10 mouse cellular contexts compared by ENCODE assay signal in genomic region chr4:137375314-137376278, GRCm38 (mm10). TPM values are rescaled to one million over a fixed set of nuclear protein-coding genes. Genes with fewer than 3 reads are reported as not detected.
DNase-seq lines count a peak whose midpoint lies in the region; ATAC-seq lines count a peak whose summit lies in the region.
"Had no signal": no experiment of that assay in that cellular context is flagged by ENCODE, and none has a peak within 500 bp of the region (broad histone marks: within the 10 kb centered on the region; RNA-seq: fewer than 3 reads in every experiment).

No protein-coding gene starts in this region.

- DNase-seq in forebrain, embryonic 11.5 days (ENCODE audit: low spot score), result no peak
- DNase-seq in lung, postnatal 14 days, result no peak
- peak; percentile 70 for DNase-seq in embryonic facial prominence, embryonic 10.5 days (ENCODE audit: low spot score)
- no peak for DNase-seq in layer of hippocampus, adult 11-12 months (ENCODE audit: low spot score)
- no peak for DNase-seq in left cerebral cortex, postnatal 10 days (ENCODE audit: extremely low spot score in 1 of 2, low spot score in 2 of 2)
- DNase-seq: kidney, postnatal 10 days; midbrain, embryonic 14.5 days had no signal

- H3K4me2 ChIP-seq in forebrain, embryonic 15.5 days (replicated peaks), result no peak overlapping the region
- H3K4me2 ChIP-seq in forebrain, embryonic 11.5 days (ENCODE audit: low read depth, low read length, severe bottlenecking), result no peak overlapping the region
- H3K4me2 ChIP-seq in lung, embryonic 16.5 days (ENCODE audit: low read depth, low read length), result no peak overlapping the region

- H3K79me2 ChIP-seq in macrophage (ENCODE audit: inconsistent target), result peaks cover 30% of the 10 kb centered on the region; the same call in 1 of the 2 replicates

- peaks cover under 1% of the 10 kb centered on the region for H3K4me1 ChIP-seq in forebrain, embryonic 15.5 days
- no peaks in the 10 kb centered on the region for H3K4me1 ChIP-seq in forebrain, embryonic 11.5 days (replicated peaks; ENCODE audit: control insufficient read depth, insufficient read depth, low read length)
- peaks cover 3% of the 10 kb centered on the region; the same call in 1 of the 2 replicates for H3K4me1 ChIP-seq in lung, embryonic 16.5 days (replicated peaks; ENCODE audit: control insufficient read depth, insufficient read depth, low read length)
- peaks cover 30% of the 10 kb centered on the region for H3K4me1 ChIP-seq in embryonic facial prominence, embryonic 10.5 days

- H3K27ac ChIP-seq in forebrain, embryonic 15.5 days (replicated peaks), result 0 out of 2 replicates have a peak overlapping the region, but pooled peaks have one; percentile 5
- H3K27ac ChIP-seq in forebrain, embryonic 11.5 days (ENCODE audit: low read depth, low read length), result no peak overlapping the region
- H3K27ac ChIP-seq in lung, embryonic 16.5 days (ENCODE audit: low read length), result peak overlapping the region; percentile 30; the same call in 1 of the 2 replicates
- peak overlapping the region; percentile 81 for H3K27ac ChIP-seq in embryonic facial prominence, embryonic 10.5 days (replicated peaks)
- peak overlapping the region; percentile 58 for H3K27ac ChIP-seq in macrophage

- H3K9me3 ChIP-seq in forebrain, embryonic 15.5 days, result no peaks in the 10 kb centered on the region
- H3K9me3 ChIP-seq in forebrain, embryonic 11.5 days (ENCODE audit: control insufficient read depth, low read length), result no peaks in the 10 kb centered on the region
- no peaks in the 10 kb centered on the region for H3K9me3 ChIP-seq in lung, embryonic 16.5 days (ENCODE audit: control insufficient read depth, low read length)
- H3K9me3 ChIP-seq in embryonic facial prominence, embryonic 10.5 days, result no peaks in the 10 kb centered on the region

- intact Hi-C loops in left cerebral cortex, postnatal 10 days (cut with DNase I), result no loop called here

- H3K9ac ChIP-seq in forebrain, embryonic 15.5 days (replicated peaks), result no peak overlapping the region
- no peak overlapping the region for H3K9ac ChIP-seq in forebrain, embryonic 11.5 days (ENCODE audit: low read length)
- H3K9ac ChIP-seq in lung, embryonic 16.5 days (ENCODE audit: low read length), result no peak overlapping the region

- 61% methylated on average over 19 of the region's 19 CpGs for WGBS in forebrain, embryonic 15.5 days
- 55% methylated on average over 19 of the region's 19 CpGs for WGBS in forebrain, embryonic 11.5 days
- 38% methylated on average over 19 of the region's 19 CpGs for WGBS in lung, embryonic 16.5 days
- 36% methylated on average over 19 of the region's 19 CpGs for WGBS in embryonic facial prominence, embryonic 10.5 days
- 52% methylated on average over 19 of the region's 19 CpGs for WGBS in macrophage (ENCODE audit: missing documents)

- no peaks in the 10 kb centered on the region for H3K27me3 ChIP-seq in forebrain, embryonic 15.5 days
- no peaks in the 10 kb centered on the region for H3K27me3 ChIP-seq in forebrain, embryonic 11.5 days (ENCODE audit: control insufficient read depth, insufficient read depth, low read length)
- no peaks in the 10 kb centered on the region for H3K27me3 ChIP-seq in lung, embryonic 16.5 days (ENCODE audit: control insufficient read depth, insufficient read depth, low read depth, low read length)
- no peaks in the 10 kb centered on the region for H3K27me3 ChIP-seq in embryonic facial prominence, embryonic 10.5 days (replicated peaks; ENCODE audit: low read depth, poor library complexity, severe bottlenecking)

- H3K36me3 ChIP-seq in forebrain, embryonic 15.5 days, result no peaks in the 10 kb centered on the region
- no peaks in the 10 kb centered on the region for H3K36me3 ChIP-seq in forebrain, embryonic 11.5 days (ENCODE audit: control insufficient read depth, insufficient read depth, low read length)
- H3K36me3 ChIP-seq in lung, embryonic 16.5 days (ENCODE audit: control insufficient read depth, insufficient read depth, low read length), result no peaks in the 10 kb centered on the region
- no peaks in the 10 kb centered on the region for H3K36me3 ChIP-seq in embryonic facial prominence, embryonic 10.5 days (replicated peaks)
- H3K36me3 ChIP-seq in macrophage (ENCODE audit: inconsistent target), result no peaks in the 10 kb centered on the region

- no peak overlapping the region for H3K4me3 ChIP-seq in forebrain, embryonic 15.5 days
- no peak overlapping the region for H3K4me3 ChIP-seq in forebrain, embryonic 11.5 days (ENCODE audit: low read depth, low read length)
- H3K4me3 ChIP-seq in lung, embryonic 16.5 days (ENCODE audit: low read length), result no peak overlapping the region
- H3K4me3 ChIP-seq in embryonic facial prominence, embryonic 10.5 days, result 0 out of 2 replicates have a peak overlapping the region, but pooled peaks have one; percentile 29
- H3K4me3 ChIP-seq in macrophage (ENCODE audit: inconsistent target), result no peak overlapping the region

- no peak for ATAC-seq in forebrain, embryonic 15.5 days (replicated peaks)
- ATAC-seq in forebrain, embryonic 11.5 days (replicated peaks; ENCODE audit: low FRiP score), result no peak
- peak; percentile 46; the same call in 1 of the 2 replicates for ATAC-seq in lung, embryonic 16.5 days (ENCODE audit: low read depth)

RNA-seq across cellular contexts. Expression of gene Cdc42, which starts 18.1 kb away (rescaled TPM):
- polyA plus RNA-seq in forebrain, embryonic 15.5 days (2015; fragmentation: Nextera tagmentation; extraction: Ambion mirVana), result 799 and 841 TPM in 2 replicates
- polyA plus RNA-seq in forebrain, embryonic 11.5 days (2014; fragmentation: Nextera tagmentation; extraction: Ambion mirVana), result 623 and 626 TPM in 2 replicates
- polyA plus RNA-seq in lung, embryonic 16.5 days (2015; fragmentation: Nextera tagmentation; extraction: Ambion mirVana), result 699 and 707 TPM in 2 replicates
- polyA plus RNA-seq in embryonic facial prominence, embryonic 10.5 days (2016; fragmentation: Nextera tagmentation; extraction: Ambion mirVana), result 568 and 585 TPM in 2 replicates
- total RNA-seq in macrophage (2018; cell fraction: chromatin; rRNA removed), result 100 to 1,000 TPM; 124 to 290 (median 239) TPM
- 100 to 1,000 TPM; 731 to 913 (median 795) TPM for total RNA-seq in macrophage (2018; cell fraction: cytosol; rRNA removed)
- total RNA-seq in macrophage (2018; cell fraction: nucleus; rRNA removed), result 100 to 1,000 TPM; 294 to 817 (median 419) TPM
- 706 to 958 TPM (median 881 TPM) in 3 replicates for polyA plus RNA-seq in macrophage (2018)
- total RNA-seq in left cerebral cortex, postnatal 10 days (2021), result 100 to 1,000 TPM; 497 to 507 TPM

RNA-seq across cellular contexts. Expression of gene Cela3a, which starts 34.0 kb away (rescaled TPM):
- not detected in 2 replicates for polyA plus RNA-seq in forebrain, embryonic 15.5 days (2015; fragmentation: Nextera tagmentation; extraction: Ambion mirVana)
- polyA plus RNA-seq in forebrain, embryonic 11.5 days (2014; fragmentation: Nextera tagmentation; extraction: Ambion mirVana), result not detected in 2 replicates
- not detected in 2 replicates for polyA plus RNA-seq in lung, embryonic 16.5 days (2015; fragmentation: Nextera tagmentation; extraction: Ambion mirVana)
- polyA plus RNA-seq in embryonic facial prominence, embryonic 10.5 days (2016; fragmentation: Nextera tagmentation; extraction: Ambion mirVana), result not detected in 2 replicates
- total RNA-seq in macrophage (2018; cell fraction: chromatin; rRNA removed), result not detected
- not detected for total RNA-seq in macrophage (2018; cell fraction: cytosol; rRNA removed)
- total RNA-seq in macrophage (2018; cell fraction: nucleus; rRNA removed), result not detected
- polyA plus RNA-seq in macrophage (2018), result not detected in 3 replicates
- total RNA-seq in left cerebral cortex, postnatal 10 days (2021), result not detected
- polyA plus RNA-seq: midbrain, embryonic 14.5 days had no signal

RNA-seq across cellular contexts. Expression of gene Cela3b, which starts 54.7 kb away (rescaled TPM):
- not detected in 2 replicates for polyA plus RNA-seq in forebrain, embryonic 15.5 days (2015; fragmentation: Nextera tagmentation; extraction: Ambion mirVana)
- polyA plus RNA-seq in forebrain, embryonic 11.5 days (2014; fragmentation: Nextera tagmentation; extraction: Ambion mirVana), result not detected in 2 replicates
- not detected in 2 replicates for polyA plus RNA-seq in lung, embryonic 16.5 days (2015; fragmentation: Nextera tagmentation; extraction: Ambion mirVana)
- not detected in 2 replicates for polyA plus RNA-seq in embryonic facial prominence, embryonic 10.5 days (2016; fragmentation: Nextera tagmentation; extraction: Ambion mirVana)
- total RNA-seq in macrophage (2018; cell fraction: chromatin; rRNA removed), result not detected
- not detected for total RNA-seq in macrophage (2018; cell fraction: cytosol; rRNA removed)
- not detected for total RNA-seq in macrophage (2018; cell fraction: nucleus; rRNA removed)
- not detected in 3 replicates for polyA plus RNA-seq in macrophage (2018)
- not detected for total RNA-seq in left cerebral cortex, postnatal 10 days (2021)
- polyA plus RNA-seq: midbrain, embryonic 14.5 days had no signal
